Mouse (Mus musculus) small intestine, adult 2 months (tissue): ENCODE measurements around the gene Rad9a. TPM values are rescaled to one million over a fixed set of nuclear protein-coding genes. Genes with fewer than 3 reads are reported as not detected.

Experiments
- H3K27ac ChIP-seq: fragments of 200-500 bp; 2 replicates; pipeline ENCODE4 v1.5.1; 2012; ENCODE audit warnings: low read depth, low read length, control low read depth, inconsistent platforms; ENCODE audit not compliant: insufficient read depth
- H3K27me3 ChIP-seq: fragments of 200-500 bp; 2 replicates; pipeline ENCODE4 v1.6.1; 2012; ENCODE audit warnings: mild to moderate bottlenecking, moderate library complexity, low read length, inconsistent platforms; ENCODE audit not compliant: control insufficient read depth, insufficient read depth
- H3K36me3 ChIP-seq: fragments of 200-500 bp; 2 replicates; pipeline ENCODE4 v1.6.1; 2012; ENCODE audit warnings: mild to moderate bottlenecking, low read length, control low read depth, inconsistent platforms; ENCODE audit not compliant: control insufficient read depth, insufficient read depth
- H3K4me1 ChIP-seq: fragments of 200-500 bp; 2 replicates; pipeline ENCODE4 v1.6.1; 2012; ENCODE audit warnings: low read length, inconsistent platforms, mixed read lengths; ENCODE audit not compliant: control insufficient read depth, insufficient read depth, insufficient read length
- H3K4me3 ChIP-seq: fragments of 200-500 bp; 2 replicates; pipeline ENCODE4 v1.5.1; 2012; ENCODE audit warnings: low read depth, mild to moderate bottlenecking, control low read depth, inconsistent platforms, low read length, moderate library complexity
- CTCF ChIP-seq: fragments of 200-500 bp; IDR thresholded peaks from 2 replicates; pipeline ENCODE4 v1.5.1; 2012; ENCODE audit warnings: low read depth, mild to moderate bottlenecking, control low read depth, inconsistent platforms, low read length, moderate library complexity, mixed read lengths; ENCODE audit not compliant: insufficient replicate concordance, insufficient read length; ENCODE audit errors: extremely low read depth
- POLR2A ChIP-seq: fragments of 200-500 bp; IDR thresholded peaks from 2 replicates; pipeline ENCODE4 v1.6.1; 2012; ENCODE audit warnings: low read depth, mild to moderate bottlenecking, control low read depth, inconsistent platforms, low read length, moderate library complexity
- WGBS: fragments of 180-500 bp; shearing (Covaris S2); methylation state at CpG from one replicate; pipeline ENCODE4 v1.1.7; 2018; 5-methylcytosine and 5-hydroxymethylcytosine counted together
- polyA plus RNA-seq: library from polyadenylated mRNA; depleted of rRNA; stranded (reverse); fragments of >200 nt; gene quantifications from 2 replicates; pipeline ENCODE4 v1.2.3, GENCODE M21; 2012

Rad9a gene
- polyA plus RNA-seq, 1 experiment, result 12.2 TPM

- H3K4me1 ChIP-seq, result peaks cover 18% of the 10 kb centered on the region
- H3K4me3 ChIP-seq, result no peak overlapping the region
- no peak overlapping the region for H3K27ac ChIP-seq
- WGBS, result 80% methylated on average over 8 of the region's 8 CpGs
- peaks cover 40% of the 10 kb centered on the region for H3K36me3 ChIP-seq
- H3K27me3 ChIP-seq, result no peaks in the 10 kb centered on the region
- TF ChIP-seq CTCF, result no peak
- TF ChIP-seq POLR2A, result no peak
Observed at GRCm38 (mm10) chr19:4194021-4194724, 7.3 kb downstream of the Rad9a start.

- Histone ChIP-seq H3K4me3 (peak overlapping the region; percentile 77), H3K27ac (no peak overlapping the region), H3K36me3 (peaks cover 36% of the 10 kb centered on the region), H3K4me1 (peaks cover 18% of the 10 kb centered on the region), H3K27me3 (no peaks in the 10 kb centered on the region)
- WGBS, result 35% methylated on average over 6 of the region's 6 CpGs
- no peak for TF ChIP-seq POLR2A
- no peak for TF ChIP-seq CTCF
Observed at GRCm38 (mm10) chr19:4193129-4193528, 8.3 kb downstream of the Rad9a start.

- Histone ChIP-seq H3K4me3 (peak overlapping the region; percentile 77), H3K36me3 (peaks cover 36% of the 10 kb centered on the region), H3K27me3 (no peaks in the 10 kb centered on the region), H3K4me1 (peaks cover 17% of the 10 kb centered on the region), H3K27ac (peak overlapping the region; percentile 57)
- WGBS, result under 1% methylated on average over 52 of the region's 52 CpGs
- TF ChIP-seq POLR2A (no peak), CTCF (no peak)
Observed at GRCm38 (mm10) chr19:4192251-4192985, 9.0 kb downstream of the Rad9a start.

- Histone ChIP-seq H3K4me3 (peak within 1 kb of the TSS; percentile 77), H3K4me1 (peaks cover 12% of the 10 kb centered on the region), H3K27me3 (no peaks in the 10 kb centered on the region), H3K36me3 (peaks cover 33% of the 10 kb centered on the region), H3K27ac (peak within 1 kb of the TSS; percentile 89)
- peak; percentile 86 for TF ChIP-seq POLR2A
- TF ChIP-seq CTCF, result peak; percentile 52; the same call in 1 of the 2 replicates
- under 1% methylated on average over 44 of the region's 47 CpGs for WGBS
Observed at GRCm38 (mm10) chr19:4191528-4192250, 9.8 kb downstream of the Rad9a start, which contains the start of gene Ppp1ca. Ppp1ca (plus strand) TSS chr19:4192065.

GRCm38 (mm10) chr19:4190831-4191334 lies 10.6 kb downstream of the Rad9a start, which contains the start of gene Tbc1d10c:
Tbc1d10c (minus strand) TSS chr19:4191284.
- WGBS, result 40% methylated on average over 4 of the region's 4 CpGs
- H3K4me3 ChIP-seq, result peak within 1 kb of the TSS; percentile 77
- TF ChIP-seq POLR2A (peak; percentile 28; the same call in 1 of the 2 replicates), CTCF (no peak)
- H3K4me1 ChIP-seq, result peaks cover 8% of the 10 kb centered on the region; the same call in 1 of the 2 replicates
- peak within 1 kb of the TSS; percentile 89 for H3K27ac ChIP-seq
- no peaks in the 10 kb centered on the region for H3K27me3 ChIP-seq
- peaks cover 29% of the 10 kb centered on the region for H3K36me3 ChIP-seq

GRCm38 (mm10) chr19:4189051-4189620 lies 12.3 kb downstream of the Rad9a start:
- 89% methylated on average over 12 of the region's 12 CpGs for WGBS
- Histone ChIP-seq H3K4me1 (peaks cover 6% of the 10 kb centered on the region; the same call in 1 of the 2 replicates), H3K36me3 (peaks cover 11% of the 10 kb centered on the region), H3K4me3 (peak overlapping the region; percentile 33), H3K27ac (no peak overlapping the region), H3K27me3 (no peaks in the 10 kb centered on the region)
- TF ChIP-seq POLR2A (no peak), CTCF (no peak)

- TF ChIP-seq POLR2A (no peak), CTCF (no peak)
- H3K4me1 ChIP-seq, result peaks cover 4% of the 10 kb centered on the region; the same call in 1 of the 2 replicates
- H3K4me3 ChIP-seq, result peak overlapping the region; percentile 29
- H3K36me3 ChIP-seq, result no peaks in the 10 kb centered on the region
- WGBS, result 84% methylated on average over 3 of the region's 3 CpGs
- H3K27ac ChIP-seq, result no peak overlapping the region
- no peaks in the 10 kb centered on the region for H3K27me3 ChIP-seq
Observed at GRCm38 (mm10) chr19:4187303-4187702, 14.2 kb downstream of the Rad9a start.
